Mouse (Mus musculus): ENCODE data around the gene Atn1. TPM values are rescaled to one million over a fixed set of nuclear protein-coding genes. Genes with fewer than 3 reads are reported as not detected.

Gene Atn1
- polyA plus RNA-seq, 1 experiment from 2014 or later: 9.6 TPM

DNA sequence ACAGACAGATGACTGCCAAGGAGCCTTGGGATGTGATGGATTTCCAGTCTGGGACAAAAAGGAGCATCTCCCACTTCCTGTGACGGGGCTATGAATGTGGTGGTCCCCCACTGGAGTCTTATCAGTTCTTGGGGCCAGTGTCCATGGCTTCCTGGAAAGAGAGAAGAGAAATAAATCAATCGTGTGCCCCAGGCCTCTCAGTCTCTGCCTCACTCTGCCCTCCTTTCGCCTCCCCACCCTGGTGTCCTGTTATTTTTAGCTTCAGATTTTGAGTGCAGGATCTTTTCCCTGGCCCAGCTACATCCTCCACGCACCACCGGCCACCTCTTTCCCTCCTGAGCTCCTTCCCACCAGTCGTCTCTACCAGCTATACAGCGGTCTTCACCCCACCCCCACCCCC is 13.7 kb upstream of the Atn1 start:
- H3K9ac ChIP-seq (replicated peaks; ENCODE audit: low read depth): no peak overlapping the region

DNA sequence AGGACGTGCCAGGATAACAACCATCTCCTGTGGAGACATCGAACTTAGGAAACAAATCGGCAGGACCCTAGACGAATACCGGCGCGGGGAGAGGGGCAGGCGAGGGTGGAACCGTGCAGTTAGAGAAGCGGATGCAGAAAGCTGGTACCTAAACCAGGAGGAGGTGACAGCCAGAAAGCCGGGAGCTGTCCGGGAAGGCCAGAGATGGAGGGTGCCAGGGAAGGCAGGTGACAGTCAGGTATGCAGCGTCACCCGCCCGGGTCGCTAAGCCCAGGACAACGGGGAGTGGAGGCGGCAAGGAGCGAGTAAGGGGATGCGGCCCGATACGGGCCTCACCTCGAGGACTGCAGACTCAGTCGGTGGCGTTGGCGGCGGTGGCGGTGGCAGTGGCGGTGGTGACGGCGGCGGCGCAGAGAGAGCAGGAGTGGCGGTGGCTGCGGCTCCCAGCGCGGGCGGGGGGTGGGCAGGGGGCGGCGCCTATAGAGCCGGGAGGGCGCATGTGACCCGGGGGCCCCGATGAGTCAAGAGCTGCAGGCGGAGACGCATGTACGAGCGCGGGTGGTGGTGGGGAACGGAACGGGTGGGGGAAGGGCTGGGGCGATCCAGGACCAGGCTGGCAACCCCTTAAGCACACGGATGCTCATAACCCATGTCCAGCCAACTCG is 12.9 kb upstream of the Atn1 start, which contains the start of gene Eno2:
TSS of gene Eno2 (minus strand) at position 573 of the 665 bp plus-strand sequence.
- H3K27me3 ChIP-seq (replicated peaks; ENCODE audit: insufficient read depth, low read length): no peaks in the 10 kb centered on the region

More for the DNA sequence above, 13.7 kb upstream of the Atn1 start:
- no peak for ATAC-seq
- H3K27ac ChIP-seq (ENCODE audit: low read length): no peak overlapping the region
- no peaks in the 10 kb centered on the region for H3K36me3 ChIP-seq (ENCODE audit: insufficient read depth, low read length)
- 48% methylated on average over 7 of the region's 7 CpGs for WGBS
- H3K4me2 ChIP-seq (replicated peaks; ENCODE audit: low read depth, low read length): peak overlapping the region; percentile 80; the same call in 1 of the 2 replicates
- H3K27me3 ChIP-seq (replicated peaks; ENCODE audit: insufficient read depth, low read length): no peaks in the 10 kb centered on the region
- no peaks in the 10 kb centered on the region for H3K9me3 ChIP-seq (ENCODE audit: low read length)
- H3K4me1 ChIP-seq (ENCODE audit: insufficient read depth, low read depth, low read length): peaks cover 3% of the 10 kb centered on the region; the same call in 1 of the 2 replicates
- 0 out of 2 replicates have a peak overlapping the region, but pooled peaks have one; percentile 48 for H3K4me3 ChIP-seq (ENCODE audit: low read depth, low read length)
- TF ChIP-seq EP300 (IDR thresholded peaks at IDR 0.05) (no peak), CTCF (IDR thresholded peaks at IDR 0.05) (no peak)
- DNase-seq (ENCODE audit: low spot score): no peak

DNA sequence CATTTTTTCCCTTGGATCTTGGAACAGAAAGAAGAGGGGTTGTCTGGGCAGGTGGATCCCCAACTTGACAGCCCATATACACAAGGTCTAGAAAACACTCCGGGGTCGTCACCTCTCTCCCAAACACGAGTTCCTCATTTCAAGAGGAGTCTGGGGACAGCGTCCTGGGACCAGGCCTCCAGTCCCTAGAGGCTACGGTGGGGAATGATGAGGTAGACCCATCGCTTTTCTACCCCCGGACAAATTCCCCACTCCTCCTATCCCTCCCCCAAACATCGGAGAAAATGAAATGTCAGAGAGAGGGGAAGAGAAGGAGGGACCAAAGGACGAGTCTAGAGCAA is 12.3 kb upstream of the Atn1 start:
- Histone ChIP-seq H3K9ac (replicated peaks; ENCODE audit: low read depth) (no peak overlapping the region), H3K4me3 (ENCODE audit: low read depth, low read length) (peak overlapping the region; percentile 48; the same call in 1 of the 2 replicates), H3K36me3 (ENCODE audit: insufficient read depth, low read length) (no peaks in the 10 kb centered on the region), H3K27ac (ENCODE audit: low read length) (no peak overlapping the region), H3K9me3 (ENCODE audit: low read length) (no peaks in the 10 kb centered on the region), H3K27me3 (replicated peaks; ENCODE audit: insufficient read depth, low read length) (no peaks in the 10 kb centered on the region), H3K4me2 (replicated peaks; ENCODE audit: low read depth, low read length) (peak overlapping the region; percentile 80), H3K4me1 (ENCODE audit: insufficient read depth, low read depth, low read length) (peaks cover 3% of the 10 kb centered on the region; the same call in 1 of the 2 replicates)
- WGBS: 4% methylated on average over 9 of the region's 9 CpGs
- DNase-seq (ENCODE audit: low spot score): no peak
- ATAC-seq: no peak
- no peak for TF ChIP-seq EP300 (IDR thresholded peaks at IDR 0.05)

More for the DNA sequence above, 12.9 kb upstream of the Atn1 start, which contains the start of gene Eno2:
- H3K4me2 ChIP-seq (replicated peaks; ENCODE audit: low read depth, low read length): peak within 1 kb of the TSS; percentile 80
- 2% methylated on average over 44 of the region's 54 CpGs for WGBS
- peaks cover 3% of the 10 kb centered on the region; the same call in 1 of the 2 replicates for H3K4me1 ChIP-seq (ENCODE audit: insufficient read depth, low read depth, low read length)
- peak; percentile 81 for ATAC-seq
- DNase-seq (ENCODE audit: low spot score): peak; percentile 53
- no peak for TF ChIP-seq CTCF (IDR thresholded peaks at IDR 0.05)
- no peak for TF ChIP-seq EP300 (IDR thresholded peaks at IDR 0.05)
- peak within 1 kb of the TSS; percentile 48 for H3K4me3 ChIP-seq (ENCODE audit: low read depth, low read length)
- no peak within 1 kb of the TSS for H3K27ac ChIP-seq (ENCODE audit: low read length)
- peak within 1 kb of the TSS; percentile 23; the same call in 1 of the 2 replicates for H3K9ac ChIP-seq (replicated peaks; ENCODE audit: low read depth)
- no peaks in the 10 kb centered on the region for H3K36me3 ChIP-seq (ENCODE audit: insufficient read depth, low read length)
- H3K9me3 ChIP-seq (ENCODE audit: low read length): no peaks in the 10 kb centered on the region

DNA sequence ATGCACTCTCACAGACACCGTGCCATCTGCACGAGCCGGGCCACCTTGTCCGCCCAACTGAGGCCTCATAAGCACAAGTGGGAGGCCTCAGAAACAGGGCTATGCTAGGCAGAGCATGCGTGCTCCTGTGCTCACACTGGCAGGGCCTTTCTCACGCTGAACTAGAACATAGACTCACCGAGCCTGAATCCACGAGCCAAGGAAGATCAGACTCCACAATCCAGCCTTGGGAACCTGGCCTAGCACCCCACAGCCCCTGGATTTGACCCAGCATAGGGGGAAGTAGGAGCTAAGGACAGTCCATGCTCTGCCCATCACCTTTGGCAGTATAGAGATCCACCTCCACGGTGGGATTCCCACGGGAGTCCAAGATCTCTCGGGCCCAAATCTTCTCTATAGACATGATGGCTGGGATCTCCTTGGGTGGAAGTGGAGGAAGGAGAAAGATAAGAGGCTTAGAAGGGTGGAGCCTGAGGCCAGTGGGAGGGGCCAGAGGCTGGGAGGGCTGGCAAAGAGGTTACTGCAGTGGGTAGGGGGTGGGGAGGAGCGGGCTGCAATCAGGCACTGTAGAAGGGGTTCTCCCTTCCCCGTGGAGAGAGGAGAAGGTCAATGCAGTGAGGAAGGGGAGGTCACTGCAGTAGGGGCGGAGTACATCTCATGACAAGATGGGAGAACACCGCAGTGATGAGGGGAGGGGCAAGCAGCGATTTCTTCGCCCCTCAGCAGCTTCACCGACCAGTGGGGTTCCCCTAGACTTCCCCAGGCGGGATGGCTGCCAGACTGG is 11.8 kb upstream of the Atn1 start:
- H3K36me3 ChIP-seq (ENCODE audit: insufficient read depth, low read length): no peaks in the 10 kb centered on the region
- WGBS: 37% methylated on average over 17 of the region's 19 CpGs
- H3K4me2 ChIP-seq (replicated peaks; ENCODE audit: low read depth, low read length): peak overlapping the region; percentile 80; the same call in 1 of the 2 replicates
- no peak overlapping the region for H3K9ac ChIP-seq (replicated peaks; ENCODE audit: low read depth)
- DNase-seq (ENCODE audit: low spot score) (no peak), ATAC-seq (no peak; the same call in 1 of the 2 replicates)
- H3K27ac ChIP-seq (ENCODE audit: low read length): no peak overlapping the region
- no peaks in the 10 kb centered on the region for H3K27me3 ChIP-seq (replicated peaks; ENCODE audit: insufficient read depth, low read length)
- peaks cover 3% of the 10 kb centered on the region; the same call in 1 of the 2 replicates for H3K4me1 ChIP-seq (ENCODE audit: insufficient read depth, low read depth, low read length)
- no peak overlapping the region for H3K4me3 ChIP-seq (ENCODE audit: low read depth, low read length)
- H3K9me3 ChIP-seq (ENCODE audit: low read length): no peaks in the 10 kb centered on the region
- no peak for TF ChIP-seq EP300 (IDR thresholded peaks at IDR 0.05)
- TF ChIP-seq CTCF (IDR thresholded peaks at IDR 0.05): no peak

DNA sequence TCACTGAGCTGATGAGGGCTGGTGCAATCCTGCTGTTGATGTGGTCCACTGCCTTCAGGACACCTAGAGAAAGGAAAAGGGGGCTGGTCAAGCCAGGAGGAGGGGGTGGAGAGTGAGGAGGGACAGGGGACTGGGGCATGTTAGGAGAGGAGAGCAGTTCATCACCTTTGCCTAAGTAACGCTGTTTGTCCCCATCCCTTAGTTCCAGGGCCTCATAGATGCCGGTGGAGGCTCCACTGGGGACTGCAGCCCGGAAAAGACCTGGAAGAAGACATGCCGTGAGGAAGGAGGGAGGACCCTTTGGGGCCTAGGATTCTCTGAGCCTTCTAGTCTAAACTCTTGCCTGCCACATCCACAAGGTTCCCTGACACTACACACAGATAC is 11.2 kb upstream of the Atn1 start:
- no peaks in the 10 kb centered on the region for H3K36me3 ChIP-seq (ENCODE audit: insufficient read depth, low read length)
- H3K4me3 ChIP-seq (ENCODE audit: low read depth, low read length): no peak overlapping the region
- DNase-seq (ENCODE audit: low spot score): no peak
- no peak overlapping the region for H3K4me2 ChIP-seq (replicated peaks; ENCODE audit: low read depth, low read length)
- TF ChIP-seq CTCF (IDR thresholded peaks at IDR 0.05) (no peak), EP300 (IDR thresholded peaks at IDR 0.05) (no peak)
- H3K9me3 ChIP-seq (ENCODE audit: low read length): no peaks in the 10 kb centered on the region
- H3K27me3 ChIP-seq (replicated peaks; ENCODE audit: insufficient read depth, low read length): no peaks in the 10 kb centered on the region
- ATAC-seq: no peak
- H3K9ac ChIP-seq (replicated peaks; ENCODE audit: low read depth): no peak overlapping the region
- H3K4me1 ChIP-seq (ENCODE audit: insufficient read depth, low read depth, low read length): peaks cover 3% of the 10 kb centered on the region; the same call in 1 of the 2 replicates
- H3K27ac ChIP-seq (ENCODE audit: low read length): no peak overlapping the region
- 42% methylated on average over 4 of the region's 4 CpGs for WGBS

DNA sequence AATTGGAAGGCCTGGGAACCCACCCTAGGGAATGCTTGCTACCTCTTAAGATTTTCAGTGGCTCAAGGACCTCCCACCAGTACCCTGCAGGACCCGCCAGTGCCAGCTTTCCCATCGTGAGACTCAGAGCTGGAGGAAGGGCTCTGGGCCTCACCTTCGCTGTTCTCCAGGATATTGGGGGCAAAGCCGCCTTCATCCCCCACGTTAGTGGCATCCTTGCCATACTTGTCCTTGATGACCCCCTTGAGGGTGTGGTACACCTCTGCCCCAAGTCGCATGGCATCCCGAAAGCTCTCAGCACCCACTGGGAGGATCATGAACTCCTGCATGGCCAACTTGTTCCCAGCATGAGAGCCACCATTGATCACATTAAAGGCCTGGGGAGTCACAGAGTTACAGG is 9.6 kb upstream of the Atn1 start:
- DNase-seq (ENCODE audit: low spot score) (no peak), ATAC-seq (no peak)
- Histone ChIP-seq H3K36me3 (ENCODE audit: insufficient read depth, low read length) (no peaks in the 10 kb centered on the region), H3K27ac (ENCODE audit: low read length) (no peak overlapping the region), H3K4me3 (ENCODE audit: low read depth, low read length) (no peak overlapping the region), H3K4me2 (replicated peaks; ENCODE audit: low read depth, low read length) (no peak overlapping the region), H3K9me3 (ENCODE audit: low read length) (no peaks in the 10 kb centered on the region), H3K4me1 (ENCODE audit: insufficient read depth, low read depth, low read length) (peaks cover 3% of the 10 kb centered on the region; the same call in 1 of the 2 replicates), H3K27me3 (replicated peaks; ENCODE audit: insufficient read depth, low read length) (no peaks in the 10 kb centered on the region), H3K9ac (replicated peaks; ENCODE audit: low read depth) (no peak overlapping the region)
- TF ChIP-seq CTCF (IDR thresholded peaks at IDR 0.05) (no peak), EP300 (IDR thresholded peaks at IDR 0.05) (no peak)
- WGBS: 83% methylated on average over 7 of the region's 7 CpGs
